Mouse (Mus musculus) myocyte (in vitro differentiated cells): ENCODE data around the gene Tacc2. TPM values are rescaled to one million over a fixed set of nuclear protein-coding genes. Genes with fewer than 3 reads are reported as not detected.
A peak's percentile ranks its signal among the peaks of the same experiment; 100 is the strongest.
"Not testable (repeated sequence)": the region's sequence is repeated elsewhere in the genome, so short reads cannot be mapped to it uniquely, and the experiment has no call there.

ENCODE experiments used
- H3K27me3 ChIP-seq: one replicate; pipeline ENCODE4 v1.6.1; 2011; ENCODE audit not compliant: control insufficient read depth, insufficient read depth, insufficient read length
- H3K36me3 ChIP-seq: one replicate; pipeline ENCODE4 v1.6.1; 2011; ENCODE audit not compliant: control insufficient read depth, insufficient read depth
- H3K4me2 ChIP-seq: one replicate; pipeline ENCODE4 v1.6.1; 2011; ENCODE audit warnings: low read depth, control low read depth
- H3K4me3 ChIP-seq: one replicate; pipeline ENCODE4 v1.5.1; 2011; ENCODE audit warnings: mild to moderate bottlenecking, control low read depth, moderate library complexity
- H3K79me2 ChIP-seq: one replicate; pipeline ENCODE4 v1.6.1; 2011; ENCODE audit not compliant: control insufficient read depth, insufficient read depth
- H3ac ChIP-seq: one replicate; pipeline ENCODE4 v1.6.1; 2011; ENCODE audit not compliant: control insufficient read depth, insufficient read length
- CEBPB ChIP-seq: IDR thresholded peaks from 2 replicates; pipeline ENCODE4 v1.6.1; 2011; ENCODE audit warnings: mild to moderate bottlenecking, moderate library complexity; ENCODE audit not compliant: poor library complexity, insufficient read depth, severe bottlenecking
- E2F4 ChIP-seq: IDR thresholded peaks from one replicate; pipeline ENCODE4 v1.6.1; 2011; ENCODE audit warnings: mild to moderate bottlenecking, control low read depth, moderate library complexity; ENCODE audit not compliant: insufficient read depth
- MAX ChIP-seq: IDR thresholded peaks from one replicate; pipeline ENCODE4 v1.6.1; 2011; ENCODE audit warnings: low read depth, mild to moderate bottlenecking, control low read depth
- MYOD1 ChIP-seq, 3 experiments: IDR thresholded peaks; one replicate each; pipeline ENCODE4 v1.6.1; 2011; ENCODE audit warnings: control low read depth in 2 of 3, low read depth in 2 of 3, mild to moderate bottlenecking in 2 of 3, moderate library complexity in 1 of 3; ENCODE audit not compliant: insufficient read length in 2 of 3, control insufficient read depth in 1 of 3
- MYOG ChIP-seq, 3 experiments: IDR thresholded peaks; one replicate each; pipeline ENCODE4 v1.6.1; 2011; ENCODE audit warnings: control low read depth in 2 of 3, low read depth in 2 of 3, mild to moderate bottlenecking in 2 of 3; ENCODE audit not compliant: insufficient read length in 2 of 3, control insufficient read depth in 1 of 3, insufficient read depth in 1 of 3
- POLR2A ChIP-seq: IDR thresholded peaks from one replicate; pipeline ENCODE4 v1.6.1; 2011; ENCODE audit warnings: low read depth, mild to moderate bottlenecking, control low read depth, moderate library complexity; ENCODE audit not compliant: insufficient read length
- POLR2AphosphoS2 ChIP-seq: IDR thresholded peaks from one replicate; pipeline ENCODE4 v1.6.1; 2011; ENCODE audit warnings: low read depth, control low read depth; ENCODE audit not compliant: insufficient read length
- REST ChIP-seq: IDR thresholded peaks from one replicate; pipeline ENCODE4 v1.6.1; 2011; ENCODE audit warnings: mild to moderate bottlenecking, control low read depth, moderate library complexity; ENCODE audit not compliant: insufficient read depth, insufficient read length
- SRF ChIP-seq: IDR thresholded peaks from one replicate; pipeline ENCODE4 v1.6.1; 2011; ENCODE audit warnings: low read depth; ENCODE audit not compliant: control insufficient read depth, insufficient read length
- TCF12 ChIP-seq: IDR thresholded peaks from one replicate; pipeline ENCODE4 v1.6.1; 2011; ENCODE audit warnings: mild to moderate bottlenecking, control low read depth; ENCODE audit not compliant: poor library complexity, insufficient read depth, severe bottlenecking
- TCF3 ChIP-seq: IDR thresholded peaks from one replicate; pipeline ENCODE4 v1.6.1; 2011; ENCODE audit warnings: low read depth, control low read depth; ENCODE audit not compliant: insufficient read length
- USF1 ChIP-seq: IDR thresholded peaks from one replicate; pipeline ENCODE4 v1.6.1; 2011; ENCODE audit warnings: low read depth, mild to moderate bottlenecking, control low read depth, moderate library complexity
- polyA plus RNA-seq: library from polyadenylated mRNA; unstranded; fragments of >200 nt; fragmentation: generic; extraction: Trizol; gene quantifications from one replicate; pipeline ENCODE4 v1.2.1, GENCODE M21; 2012; ENCODE audit warnings: missing spikeins

Tacc2 gene
- polyA plus RNA-seq, result 61.8 TPM

DNA sequence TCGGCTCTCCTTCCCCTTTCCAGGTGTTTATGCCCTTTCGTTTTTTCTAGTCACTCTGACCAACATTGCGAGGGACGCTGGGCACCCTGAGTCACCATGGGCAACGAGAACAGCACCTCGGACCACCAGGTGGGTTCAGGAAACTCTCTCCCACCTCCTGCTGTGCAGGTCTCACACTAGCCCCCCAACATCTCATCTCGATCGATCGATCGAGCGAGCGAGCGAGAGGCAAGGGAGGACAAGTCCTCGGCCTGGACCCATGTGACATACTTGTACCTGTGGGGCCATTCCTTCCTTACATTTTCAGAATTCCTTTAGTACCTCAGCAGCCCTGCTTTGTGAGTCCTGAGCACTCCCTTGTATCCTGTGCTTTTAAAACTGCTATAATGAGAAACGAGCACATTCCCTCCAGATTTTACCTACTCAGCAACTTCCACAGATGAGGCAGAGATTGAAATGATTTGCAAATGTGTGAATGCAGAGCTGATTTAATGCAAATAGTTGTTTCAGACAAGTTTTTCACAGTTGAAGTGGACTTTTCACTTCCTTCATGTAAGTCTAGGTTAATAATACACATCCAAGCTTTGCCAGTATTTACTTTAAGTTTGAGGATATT is at the start of gene Tacc2:
Gene Tacc2 (plus strand): TSS at position 51 of the 616 bp plus-strand sequence.
- H3K79me2 ChIP-seq, result no peaks in the 10 kb centered on the region

GRCm38 (mm10) chr7:130531138-130531537 is 46.1 kb upstream of the Tacc2 start:
- not testable (repeated sequence) for H3K4me2 ChIP-seq, H3K79me2 ChIP-seq, H3ac ChIP-seq, H3K27me3 ChIP-seq, H3K4me3 ChIP-seq
- peaks cover 29% of the 10 kb centered on the region for H3K36me3 ChIP-seq

More for the DNA sequence above, at the start of gene Tacc2:
- H3ac ChIP-seq, result no peak within 1 kb of the TSS
- H3K4me2 ChIP-seq, result peak within 1 kb of the TSS; percentile 70
- H3K36me3 ChIP-seq, result no peaks in the 10 kb centered on the region
- no peak within 1 kb of the TSS for H3K4me3 ChIP-seq
- H3K27me3 ChIP-seq, result no peaks in the 10 kb centered on the region
- TF ChIP-seq POLR2AphosphoS2 (no peak), POLR2A (no peak), E2F4 (no peak), MAX (no peak), TCF3 (no peak), TCF12 (no peak), CEBPB (no peak)

DNA sequence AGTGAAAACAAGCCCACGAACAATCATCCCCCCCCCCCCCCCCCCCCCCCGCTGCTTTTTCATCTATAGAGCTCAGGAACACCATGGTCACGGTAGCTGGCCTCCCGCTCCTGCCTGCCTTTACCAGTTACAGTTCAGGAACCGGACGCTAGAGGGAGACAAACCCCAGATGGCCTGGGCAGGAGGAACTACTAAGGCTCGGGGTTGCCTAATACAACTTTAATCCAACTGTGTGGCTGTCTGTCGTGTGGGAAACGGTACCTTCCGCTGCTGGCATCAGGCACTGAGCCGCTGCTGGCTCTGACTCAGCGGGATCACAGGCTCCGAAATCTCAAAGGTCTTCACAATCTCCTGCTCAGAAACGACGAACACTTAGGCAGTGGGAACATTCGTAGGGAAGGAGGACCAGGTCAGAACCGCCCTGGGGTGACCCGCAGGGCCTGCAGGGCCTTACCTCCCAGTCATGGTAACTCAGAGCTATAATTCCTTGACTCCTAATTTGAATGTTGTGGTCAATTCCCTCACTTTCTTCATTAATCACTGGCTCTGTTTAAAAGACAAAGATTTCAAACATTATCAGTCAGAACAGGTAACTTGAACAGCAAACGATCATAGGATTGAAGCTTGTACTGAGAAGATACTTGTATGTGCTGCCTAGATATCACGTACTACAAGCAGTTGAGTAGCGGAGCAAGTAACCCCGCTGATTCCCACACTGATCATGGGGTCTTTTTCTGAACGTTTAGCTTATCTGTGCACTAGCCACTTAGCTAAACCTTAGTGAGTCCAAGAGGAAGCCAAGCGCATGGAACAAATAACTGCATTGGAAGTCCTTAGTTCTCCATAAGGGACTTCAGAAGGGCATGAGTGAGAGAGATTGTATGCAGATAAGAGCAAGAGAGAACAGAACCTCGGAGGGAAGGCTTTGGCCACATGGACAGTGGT is 43.6 kb upstream of the Tacc2 start:
- Histone ChIP-seq H3ac (no peak overlapping the region), H3K79me2 (no peaks in the 10 kb centered on the region), H3K4me2 (no peak overlapping the region), H3K36me3 (peaks cover 29% of the 10 kb centered on the region), H3K4me3 (no peak overlapping the region), H3K27me3 (no peaks in the 10 kb centered on the region)
- TF ChIP-seq CEBPB (peak; percentile 53; the same call in 1 of the 2 replicates), TCF12 (no peak)

DNA sequence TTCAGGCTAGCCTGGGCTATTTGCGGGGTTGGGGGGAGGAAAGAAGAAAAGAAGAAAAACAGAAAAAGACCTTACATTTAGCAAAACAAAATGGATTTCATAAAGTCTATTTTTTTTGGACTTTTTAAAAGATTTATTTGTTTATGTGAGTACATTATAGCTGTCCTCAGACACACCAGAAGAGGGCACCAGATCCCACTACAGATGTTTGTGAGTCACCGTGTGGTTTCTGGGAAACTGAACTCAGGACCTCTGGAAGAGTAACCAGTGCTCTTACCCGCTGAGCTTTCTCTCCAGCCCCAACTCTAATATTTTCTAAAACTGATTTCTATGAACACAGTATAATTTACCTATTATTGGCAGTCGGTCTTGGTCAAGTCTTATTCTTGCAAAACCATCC is 42.1 kb upstream of the Tacc2 start:
- H3K4me3 ChIP-seq, result no peak overlapping the region
- TF ChIP-seq MAX (no peak), E2F4 (no peak), MYOG (IDR thresholded peaks at IDR 0.05; ENCODE audit: control insufficient read depth in 1 of 3, insufficient read depth in 1 of 3, insufficient read length in 2 of 3, low read depth in 2 of 3) (no peak), SRF (no peak), POLR2A (no peak), POLR2AphosphoS2 (no peak), USF1 (no peak), TCF12 (no peak), CEBPB (no peak), MYOD1 (IDR thresholded peaks at IDR 0.05; ENCODE audit: control insufficient read depth in 1 of 3, insufficient read length in 2 of 3, low read depth in 2 of 3) (no peak), REST (no peak), TCF3 (no peak)

DNA sequence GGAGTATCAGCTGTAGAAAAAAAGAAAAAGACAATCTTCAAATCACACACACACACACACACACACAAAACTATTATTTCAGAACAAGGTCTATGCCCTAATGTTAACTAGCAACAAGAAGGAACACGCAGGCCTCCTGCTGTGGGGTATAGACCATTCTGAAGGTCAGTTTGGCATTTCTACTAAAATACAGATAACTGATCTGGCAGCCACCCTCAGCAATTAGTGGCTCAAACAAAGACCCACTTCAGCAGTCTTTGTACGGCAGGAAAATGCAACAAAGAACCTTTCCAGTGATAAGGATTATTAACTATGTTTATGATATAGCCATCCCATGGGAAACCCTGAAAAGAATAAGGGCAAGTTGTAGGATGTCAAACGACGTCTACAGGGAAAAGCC is 40.2 kb upstream of the Tacc2 start:
- H3K27me3 ChIP-seq, result no peaks in the 10 kb centered on the region
- TF ChIP-seq TCF3 (no peak), SRF (no peak), TCF12 (no peak), REST (no peak), MYOG (IDR thresholded peaks at IDR 0.05; ENCODE audit: control insufficient read depth in 1 of 3, insufficient read depth in 1 of 3, insufficient read length in 2 of 3, low read depth in 2 of 3) (no peak), MYOD1 (IDR thresholded peaks at IDR 0.05; ENCODE audit: control insufficient read depth in 1 of 3, insufficient read length in 2 of 3, low read depth in 2 of 3) (no peak), MAX (no peak), CEBPB (no peak), POLR2AphosphoS2 (no peak), POLR2A (no peak), E2F4 (no peak), USF1 (no peak)
- no peak overlapping the region for H3K4me2 ChIP-seq
- H3K79me2 ChIP-seq, result no peaks in the 10 kb centered on the region
- H3ac ChIP-seq, result no peak overlapping the region
- H3K4me3 ChIP-seq, result no peak overlapping the region
- peaks cover 16% of the 10 kb centered on the region for H3K36me3 ChIP-seq

More for the DNA sequence above, 42.1 kb upstream of the Tacc2 start:
- peaks cover 26% of the 10 kb centered on the region for H3K36me3 ChIP-seq
- H3K4me2 ChIP-seq, result no peak overlapping the region
- no peak overlapping the region for H3ac ChIP-seq
- no peaks in the 10 kb centered on the region for H3K79me2 ChIP-seq
- H3K27me3 ChIP-seq, result no peaks in the 10 kb centered on the region
